Mouse (Mus musculus) midbrain, embryonic 13.5 days (tissue): ENCODE measurements at regions not wholly inside any gene's neighbourhood (a gene's known extent, or its start where the extent isn't known, plus 50 kb on each side); places are given as distances from the start of the nearest gene placed in this dataset.
A peak's percentile ranks its signal among the peaks of the same experiment; 100 is the strongest.
"Not testable (repeated sequence)": the region's sequence is repeated elsewhere in the genome, so short reads cannot be mapped to it uniquely, and the experiment has no call there.

ENCODE experiments used
- ATAC-seq: fragments of 200-750 bp; cut with Nextera tagmentation; 2 replicates; pipeline ENCODE4 v1.8.0; 2017; ENCODE audit warnings: mild to moderate bottlenecking, moderate TSS enrichment, moderate library complexity
- H3K27ac ChIP-seq: fragments of 300-500 bp; sonication (generic); 2 replicates; pipeline ENCODE4 v1.5.1; 2015; ENCODE audit warnings: inconsistent platforms, mild to moderate bottlenecking, moderate library complexity
- H3K27me3 ChIP-seq: fragments of 300-500 bp; sonication (generic); 2 replicates; pipeline ENCODE4 v1.6.1; 2015; ENCODE audit warnings: mild to moderate bottlenecking, inconsistent platforms
- H3K36me3 ChIP-seq: fragments of 300-500 bp; sonication (generic); 2 replicates; pipeline ENCODE4 v1.6.1; 2015; ENCODE audit warnings: mild to moderate bottlenecking, inconsistent platforms
- H3K4me1 ChIP-seq: fragments of 300-500 bp; sonication (generic); replicated peaks from 2 replicates; pipeline ENCODE4 v1.6.1; 2015; ENCODE audit warnings: inconsistent platforms
- H3K4me2 ChIP-seq: fragments of 300-500 bp; sonication (generic); replicated peaks from 2 replicates; pipeline ENCODE4 v1.6.1; 2015; ENCODE audit warnings: moderate library complexity, mild to moderate bottlenecking, inconsistent platforms
- H3K4me3 ChIP-seq: fragments of 300-500 bp; sonication (generic); replicated peaks from 2 replicates; pipeline ENCODE4 v1.5.1; 2015; ENCODE audit warnings: mild to moderate bottlenecking, inconsistent platforms
- H3K9ac ChIP-seq: fragments of 300-500 bp; sonication (generic); replicated peaks from 2 replicates; pipeline ENCODE4 v1.6.1; 2015; ENCODE audit warnings: mild to moderate bottlenecking, inconsistent platforms
- H3K9me3 ChIP-seq: fragments of 300-500 bp; sonication (generic); 2 replicates; pipeline ENCODE4 v1.6.1; 2016; ENCODE audit warnings: mild to moderate bottlenecking, inconsistent platforms
- WGBS: fragments of 180-500 bp; shearing (Covaris S2); methylation state at CpG from one replicate; pipeline ENCODE4 v1.1.7; 2015; 5-methylcytosine and 5-hydroxymethylcytosine counted together

DNA sequence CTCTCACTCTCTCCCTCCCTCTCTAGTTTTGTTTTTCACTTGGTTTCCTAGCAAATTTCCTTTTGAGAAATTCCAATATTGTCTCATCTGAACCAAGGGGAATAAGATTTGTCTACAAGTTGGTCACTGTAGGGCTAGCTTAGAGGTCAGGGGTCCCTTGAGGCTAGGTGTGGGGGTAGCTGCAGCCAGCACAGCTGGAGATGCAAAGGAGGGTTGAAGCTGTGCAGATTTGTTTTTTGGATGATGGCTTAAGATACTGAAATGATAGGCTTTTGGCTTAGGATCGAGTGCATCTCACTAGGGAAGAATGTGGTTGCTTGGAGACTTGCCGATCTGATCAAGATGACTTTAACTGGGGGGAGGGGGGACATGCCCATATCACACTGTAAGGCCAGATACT lies 88.3 kb upstream of the Tmem28 start:
- WGBS: 62% methylated on average over 2 of the region's 2 CpGs
- ATAC-seq: no peak

GRCm38 (mm10) chrX:99725101-99725500 lies 95.7 kb upstream of the Tmem28 start:
- no peaks in the 10 kb centered on the region for H3K9me3 ChIP-seq
- H3K9ac ChIP-seq: no peak overlapping the region
- no peak for ATAC-seq
- peaks cover 17% of the 10 kb centered on the region; the same call in 1 of the 2 replicates for H3K27me3 ChIP-seq
- no peaks in the 10 kb centered on the region for H3K36me3 ChIP-seq
- H3K4me2 ChIP-seq: no peak overlapping the region
- H3K4me1 ChIP-seq: no peaks in the 10 kb centered on the region
- WGBS: 5% methylated on average over 1 of the region's 1 CpGs
- H3K27ac ChIP-seq: no peak overlapping the region
- H3K4me3 ChIP-seq: no peak overlapping the region

More for the DNA sequence above, 88.3 kb upstream of the Tmem28 start:
- no peak overlapping the region for H3K4me3 ChIP-seq
- no peaks in the 10 kb centered on the region for H3K36me3 ChIP-seq
- no peaks in the 10 kb centered on the region for H3K9me3 ChIP-seq
- H3K4me2 ChIP-seq: no peak overlapping the region
- H3K27me3 ChIP-seq: peaks cover 29% of the 10 kb centered on the region; the same call in 1 of the 2 replicates
- H3K27ac ChIP-seq: no peak overlapping the region
- H3K4me1 ChIP-seq: no peaks in the 10 kb centered on the region
- no peak overlapping the region for H3K9ac ChIP-seq

- Histone ChIP-seq H3K9ac (no peak overlapping the region), H3K4me1 (no peaks in the 10 kb centered on the region), H3K27ac (no peak overlapping the region), H3K4me3 (no peak overlapping the region), H3K9me3 (no peaks in the 10 kb centered on the region), H3K4me2 (no peak overlapping the region), H3K36me3 (no peaks in the 10 kb centered on the region), H3K27me3 (peaks cover 16% of the 10 kb centered on the region)
- ATAC-seq: no peak
- 84% methylated on average over 4 of the region's 4 CpGs for WGBS
These were observed 125.5 kb upstream of the Tmem28 start for GRCm38 (mm10) chrX:99695366-99695765.

- Histone ChIP-seq H3K27me3 (peaks cover 25% of the 10 kb centered on the region), H3K4me1 (no peaks in the 10 kb centered on the region)
These were observed 129.8 kb upstream of the Tmem28 start for GRCm38 (mm10) chrX:99690971-99691370.

DNA sequence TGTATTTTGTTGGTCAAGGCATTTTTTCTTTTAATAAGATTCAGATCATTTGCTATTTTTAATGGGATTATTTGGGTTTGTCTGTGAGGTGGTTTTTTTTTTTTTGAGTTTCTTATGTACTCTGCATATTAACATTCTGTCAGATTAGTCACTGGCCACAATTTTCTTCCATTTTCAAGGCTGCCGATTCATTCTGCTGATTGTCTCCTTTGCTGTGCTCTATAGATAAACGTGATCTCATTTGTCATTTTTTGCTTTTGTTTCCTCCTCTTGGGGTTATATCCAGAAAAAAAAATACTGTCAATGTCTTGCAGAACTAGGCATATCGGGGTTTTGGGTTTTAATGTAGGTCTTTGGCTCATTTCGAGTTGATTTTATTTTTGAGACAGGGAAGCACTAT lies 131.1 kb upstream of the Tmem28 start:
- Histone ChIP-seq H3K9me3 (no peaks in the 10 kb centered on the region), H3K4me3 (no peak overlapping the region), H3K4me2 (no peak overlapping the region), H3K4me1 (no peaks in the 10 kb centered on the region), H3K27me3 (peaks cover 30% of the 10 kb centered on the region), H3K27ac (no peak overlapping the region), H3K9ac (no peak overlapping the region), H3K36me3 (no peaks in the 10 kb centered on the region)
- WGBS: 84% methylated on average over 4 of the region's 4 CpGs
- ATAC-seq: no peak

More at GRCm38 (mm10) chrX:99690971-99691370, 129.8 kb upstream of the Tmem28 start:
- no peak overlapping the region for H3K4me3 ChIP-seq
- H3K9ac ChIP-seq: no peak overlapping the region
- H3K4me2 ChIP-seq: no peak overlapping the region
- H3K36me3 ChIP-seq: no peaks in the 10 kb centered on the region
- no peak for ATAC-seq
- 70% methylated on average over 4 of the region's 4 CpGs for WGBS
- H3K9me3 ChIP-seq: no peaks in the 10 kb centered on the region
- H3K27ac ChIP-seq: no peak overlapping the region

DNA sequence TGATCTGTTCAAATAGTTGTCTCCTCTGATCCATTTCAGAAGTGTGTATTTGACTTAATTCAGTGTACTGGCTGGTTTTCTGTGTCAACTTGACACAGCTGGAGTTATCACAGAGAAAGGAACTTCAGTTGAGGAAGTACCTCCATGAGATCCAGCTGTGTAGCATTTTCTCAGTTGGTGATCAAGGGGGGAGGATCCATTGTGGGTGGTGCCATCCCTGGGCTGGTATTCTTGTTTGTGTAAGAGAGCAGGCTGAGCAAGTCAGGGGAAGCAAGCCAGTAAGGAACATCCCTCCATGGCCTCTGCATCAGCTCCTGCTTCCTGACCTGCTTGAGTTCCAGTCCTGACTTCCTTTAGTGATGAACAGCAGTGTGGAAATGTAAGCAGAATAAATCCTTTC lies 138.3 kb upstream of the Tmem28 start:
- H3K27me3 ChIP-seq: peaks cover 13% of the 10 kb centered on the region; the same call in 1 of the 2 replicates
- H3K27ac ChIP-seq, H3K4me1 ChIP-seq, H3K36me3 ChIP-seq, H3K9ac ChIP-seq, ATAC-seq, H3K9me3 ChIP-seq, H3K4me3 ChIP-seq, H3K4me2 ChIP-seq: not testable (repeated sequence)

GRCm38 (mm10) chrX:99667596-99667995 lies 153.2 kb upstream of the Tmem28 start:
- Histone ChIP-seq H3K36me3 (no peaks in the 10 kb centered on the region), H3K4me2 (no peak overlapping the region), H3K4me1 (no peaks in the 10 kb centered on the region), H3K4me3 (no peak overlapping the region), H3K9me3 (no peaks in the 10 kb centered on the region), H3K27me3 (peaks cover 44% of the 10 kb centered on the region), H3K27ac (no peak overlapping the region), H3K9ac (no peak overlapping the region)
- ATAC-seq: no peak
- 83% methylated on average over 2 of the region's 2 CpGs for WGBS

DNA sequence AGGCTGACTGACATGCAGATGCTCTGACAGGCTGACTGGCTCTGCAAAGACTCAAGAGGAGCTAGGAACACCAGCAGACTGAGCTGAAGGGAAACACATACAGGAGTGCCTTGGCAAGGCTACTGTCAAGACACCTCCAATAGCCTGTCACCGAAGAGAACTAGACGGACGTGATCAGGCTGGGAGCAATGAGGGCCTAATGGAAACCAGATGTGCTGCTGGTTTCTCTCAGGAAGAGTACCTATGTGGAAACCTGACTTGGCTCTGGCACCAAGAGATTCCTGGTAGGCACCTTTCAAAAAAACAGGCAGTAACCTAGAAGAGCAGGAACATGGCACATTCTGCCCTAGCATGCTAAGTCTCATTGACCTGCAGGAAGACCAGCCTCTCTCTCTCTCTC lies 158.3 kb upstream of the Tmem28 start:
- no peaks in the 10 kb centered on the region for H3K36me3 ChIP-seq
- H3K4me2 ChIP-seq: no peak overlapping the region
- no peak overlapping the region for H3K27ac ChIP-seq
- 89% methylated on average over 3 of the region's 3 CpGs for WGBS
- no peaks in the 10 kb centered on the region for H3K4me1 ChIP-seq
- H3K9me3 ChIP-seq: no peaks in the 10 kb centered on the region
- no peak overlapping the region for H3K9ac ChIP-seq
- H3K27me3 ChIP-seq: peaks cover 63% of the 10 kb centered on the region
- H3K4me3 ChIP-seq: no peak overlapping the region
- ATAC-seq: no peak

GRCm38 (mm10) chrX:99659496-99660140 lies 161.2 kb upstream of the Tmem28 start:
- no peak overlapping the region for H3K4me2 ChIP-seq
- 45% methylated on average over 7 of the region's 8 CpGs for WGBS
- no peak overlapping the region for H3K9ac ChIP-seq
- no peak for ATAC-seq
- no peak overlapping the region for H3K4me3 ChIP-seq
- no peaks in the 10 kb centered on the region for H3K9me3 ChIP-seq
- H3K4me1 ChIP-seq: no peaks in the 10 kb centered on the region
- peaks cover 79% of the 10 kb centered on the region for H3K27me3 ChIP-seq
- H3K27ac ChIP-seq: no peak overlapping the region
- no peaks in the 10 kb centered on the region for H3K36me3 ChIP-seq

- Histone ChIP-seq H3K27me3 (peaks cover 73% of the 10 kb centered on the region), H3K4me3 (no peak overlapping the region), H3K9ac (no peak overlapping the region), H3K27ac (no peak overlapping the region), H3K9me3 (no peaks in the 10 kb centered on the region), H3K4me1 (no peaks in the 10 kb centered on the region), H3K4me2 (no peak overlapping the region), H3K36me3 (no peaks in the 10 kb centered on the region)
- 30% methylated on average over 8 of the region's 8 CpGs for WGBS
- ATAC-seq: peak; percentile 78
These were observed 162.9 kb upstream of the Tmem28 start for GRCm38 (mm10) chrX:99657790-99658451.

DNA sequence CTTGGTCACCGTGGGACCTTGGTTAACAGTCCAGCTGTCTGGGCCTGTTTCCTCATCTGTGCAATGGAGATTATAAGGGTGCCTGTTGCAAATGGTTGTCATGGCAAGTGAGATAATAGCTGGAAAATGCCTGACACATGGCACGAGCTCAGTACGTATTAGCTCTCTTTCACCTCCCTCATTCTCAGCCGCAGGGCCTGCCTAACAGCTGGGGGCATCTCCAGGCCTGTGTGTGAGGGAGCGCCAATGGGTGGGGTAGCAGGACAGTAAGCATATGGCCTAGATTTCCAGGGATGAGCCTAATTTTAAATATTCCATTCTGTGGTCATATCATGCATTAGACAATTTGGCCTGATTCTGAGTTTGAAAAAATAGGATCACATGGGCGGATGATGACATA lies 163.8 kb upstream of the Tmem28 start:
- H3K27ac ChIP-seq: no peak overlapping the region
- H3K9me3 ChIP-seq: no peaks in the 10 kb centered on the region
- H3K9ac ChIP-seq: no peak overlapping the region
- H3K4me1 ChIP-seq: no peaks in the 10 kb centered on the region
- H3K27me3 ChIP-seq: peaks cover 71% of the 10 kb centered on the region
- H3K4me2 ChIP-seq: no peak overlapping the region
- no peak overlapping the region for H3K4me3 ChIP-seq
- ATAC-seq: peak; percentile 41; the same call in 1 of the 2 replicates
- WGBS: 48% methylated on average over 6 of the region's 6 CpGs
- no peaks in the 10 kb centered on the region for H3K36me3 ChIP-seq

DNA sequence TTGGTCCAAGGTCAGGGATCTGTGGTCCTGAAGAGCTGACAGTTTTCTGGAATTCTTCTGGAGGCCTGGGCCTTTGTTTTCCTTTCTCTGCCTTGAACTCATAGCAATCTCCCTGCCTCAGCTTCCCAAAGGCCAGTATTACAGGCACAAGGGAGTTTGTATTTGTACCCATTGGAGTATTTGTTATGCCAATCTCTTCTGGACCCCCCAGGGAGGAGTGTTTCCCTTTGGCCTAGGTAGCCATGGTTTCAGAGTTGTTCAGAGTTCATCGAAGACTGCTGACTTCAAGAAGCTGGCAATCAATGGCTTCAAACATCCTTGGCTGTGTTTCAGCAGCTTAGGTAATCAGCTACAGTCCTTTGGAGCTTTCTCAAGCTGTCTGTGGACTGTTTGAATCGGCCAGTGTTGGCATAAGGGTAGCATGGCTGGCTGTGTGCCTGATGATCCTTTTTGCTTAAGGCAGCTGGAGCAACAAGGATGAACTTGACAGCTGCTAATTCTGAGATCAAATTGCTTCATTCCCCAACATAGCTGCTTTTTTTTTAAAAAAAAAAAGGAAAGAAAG lies 161.2 kb upstream of the Pja1 start:
- Histone ChIP-seq H3K4me3 (no peak overlapping the region), H3K4me2 (no peak overlapping the region), H3K9ac (no peak overlapping the region), H3K9me3 (no peaks in the 10 kb centered on the region), H3K27me3 (peaks cover 44% of the 10 kb centered on the region), H3K4me1 (no peaks in the 10 kb centered on the region), H3K27ac (no peak overlapping the region), H3K36me3 (no peaks in the 10 kb centered on the region)
- 58% methylated on average over 2 of the region's 2 CpGs for WGBS
- no peak for ATAC-seq
